Mouse (Mus musculus) hindbrain, embryonic 16.5 days (tissue): ENCODE measurements around the gene Fam76b. TPM values are rescaled to one million over a fixed set of nuclear protein-coding genes. Genes with fewer than 3 reads are reported as not detected.
A peak's percentile ranks its signal among the peaks of the same experiment; 100 is the strongest.

Experiments
- ATAC-seq: fragments of 200-750 bp; cut with Nextera tagmentation; 2 replicates; pipeline ENCODE4 v1.8.0; 2017; ENCODE audit warnings: moderate TSS enrichment, moderate library complexity
- H3K27ac ChIP-seq: fragments of 300-500 bp; sonication (generic); 2 replicates; pipeline ENCODE4 v1.5.1; 2014; ENCODE audit warnings: low read depth, mild to moderate bottlenecking, control low read depth, low read length, moderate library complexity
- H3K27me3 ChIP-seq: fragments of 300-500 bp; sonication (generic); replicated peaks from 2 replicates; pipeline ENCODE4 v1.6.1; 2014; ENCODE audit warnings: low read length; ENCODE audit not compliant: control insufficient read depth, insufficient read depth
- H3K36me3 ChIP-seq: fragments of 300-500 bp; sonication (generic); 2 replicates; pipeline ENCODE4 v1.6.1; 2014; ENCODE audit warnings: mild to moderate bottlenecking, low read length, moderate library complexity, mixed read lengths; ENCODE audit not compliant: control insufficient read depth, insufficient read depth
- H3K4me1 ChIP-seq: fragments of 300-500 bp; sonication (generic); 2 replicates; pipeline ENCODE4 v1.6.1; 2014; ENCODE audit warnings: low read depth, low read length; ENCODE audit not compliant: control insufficient read depth, insufficient read depth
- H3K4me2 ChIP-seq: fragments of 300-500 bp; sonication (generic); 2 replicates; pipeline ENCODE4 v1.6.1; 2014; ENCODE audit warnings: mild to moderate bottlenecking, low read length, control low read depth, moderate library complexity
- H3K4me3 ChIP-seq: fragments of 300-500 bp; sonication (generic); 2 replicates; pipeline ENCODE4 v1.5.1; 2014; ENCODE audit warnings: mild to moderate bottlenecking, low read length, control low read depth, moderate library complexity
- H3K9ac ChIP-seq: fragments of 300-500 bp; sonication (generic); 2 replicates; pipeline ENCODE4 v1.6.1; 2014; ENCODE audit warnings: low read depth, mild to moderate bottlenecking, control low read depth, low read length, moderate library complexity
- H3K9me3 ChIP-seq: fragments of 300-500 bp; sonication (generic); 2 replicates; pipeline ENCODE4 v1.6.1; 2014; ENCODE audit warnings: mild to moderate bottlenecking, low read length, moderate library complexity; ENCODE audit not compliant: control insufficient read depth
- WGBS: fragments of 180-500 bp; shearing (Covaris S2); extraction: QIAGEN DNeasy Blood & Tissue Kit; methylation state at CpG from one replicate; pipeline ENCODE4 v1.1.7; 2014; 5-methylcytosine and 5-hydroxymethylcytosine counted together
- polyA plus RNA-seq: library from polyadenylated mRNA; unstranded; fragments of >200 nt; fragmentation: Nextera tagmentation; extraction: Ambion mirVana; gene quantifications from 2 replicates; pipeline ENCODE4 v1.2.1, GENCODE M21; 2015

The Fam76b gene
- polyA plus RNA-seq, 1 experiment from 2014 or later: 14.8 TPM

DNA sequence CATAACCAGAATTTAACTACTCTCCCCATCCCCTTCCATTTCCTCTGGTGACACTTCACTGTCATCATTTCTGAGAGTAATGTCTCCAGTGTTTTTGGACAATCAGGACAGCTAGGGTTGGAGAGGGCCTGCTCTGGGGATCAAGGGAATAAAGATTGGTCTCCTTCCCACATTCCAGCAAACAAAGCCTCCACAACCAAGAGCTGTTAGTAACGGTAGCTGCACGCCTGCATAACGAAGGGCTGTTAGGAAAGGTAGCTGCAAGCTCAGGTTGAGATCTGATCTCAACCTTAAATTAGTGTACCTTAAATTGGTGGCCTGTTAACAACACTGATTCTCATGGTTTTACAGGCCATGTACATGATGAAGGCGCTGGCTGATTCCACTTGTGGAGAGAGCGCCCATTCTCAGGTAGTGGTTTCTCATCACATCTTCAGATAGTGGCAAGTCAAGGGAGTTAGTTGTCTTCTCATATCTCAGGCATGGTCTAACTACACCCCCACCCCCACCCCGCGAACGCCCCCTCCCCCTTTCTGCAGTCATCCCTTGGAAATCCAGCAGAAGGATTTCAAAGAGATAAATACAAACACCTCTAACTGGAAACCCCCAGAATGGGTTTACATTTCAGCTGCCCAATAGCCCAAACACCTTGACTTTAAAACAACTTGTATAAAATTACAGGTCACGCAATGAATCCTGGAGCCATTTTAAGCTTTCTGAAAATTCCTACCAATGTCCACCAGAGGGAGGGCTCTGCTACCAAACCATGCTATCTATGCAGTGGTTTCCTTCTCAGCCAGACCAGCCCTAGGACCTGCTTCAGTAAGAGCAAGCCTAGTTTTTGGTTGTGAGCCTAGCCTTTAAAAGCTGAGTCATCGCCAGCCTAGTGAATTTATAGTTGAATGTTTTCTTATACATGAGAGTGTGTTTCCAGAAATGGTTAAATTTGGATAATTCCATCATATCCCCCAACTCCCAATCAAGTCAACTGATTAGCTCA lies 21.3 kb downstream of the Fam76b start:
- Histone ChIP-seq H3K4me1 (no peaks in the 10 kb centered on the region), H3K4me3 (no peak overlapping the region), H3K36me3 (peaks cover 2% of the 10 kb centered on the region; the same call in 1 of the 2 replicates), H3K9ac (no peak overlapping the region), H3K27me3 (no peaks in the 10 kb centered on the region), H3K4me2 (no peak overlapping the region), H3K9me3 (no peaks in the 10 kb centered on the region), H3K27ac (no peak overlapping the region)
- peak; percentile 89 for ATAC-seq
- 84% methylated on average over 10 of the region's 10 CpGs for WGBS

DNA sequence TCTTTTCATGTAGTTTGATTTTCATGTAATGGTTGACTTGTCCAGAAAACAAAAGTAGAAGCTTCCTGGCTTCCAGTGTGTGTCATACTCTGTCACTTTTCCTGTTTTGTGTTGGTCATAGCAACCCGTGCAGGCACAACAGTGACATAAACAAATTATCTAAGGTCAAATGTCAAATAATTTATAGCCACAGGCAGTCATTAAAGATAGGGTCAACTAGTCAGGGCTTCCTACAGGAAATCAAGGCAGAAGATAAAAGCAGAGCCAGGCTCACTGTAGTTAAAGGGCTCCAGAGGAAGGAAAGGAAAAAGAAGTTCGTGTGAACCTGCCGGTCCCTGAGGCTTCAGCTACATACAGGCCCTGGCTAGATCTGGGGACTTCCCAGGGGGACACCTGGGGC lies 26.4 kb downstream of the Fam76b start:
- WGBS: 80% methylated on average over 3 of the region's 3 CpGs
- Histone ChIP-seq H3K4me2 (no peak overlapping the region), H3K4me3 (no peak overlapping the region), H3K27ac (no peak overlapping the region), H3K36me3 (no peaks in the 10 kb centered on the region), H3K27me3 (no peaks in the 10 kb centered on the region), H3K9me3 (no peaks in the 10 kb centered on the region), H3K9ac (no peak overlapping the region), H3K4me1 (no peaks in the 10 kb centered on the region)
- ATAC-seq: no peak

DNA sequence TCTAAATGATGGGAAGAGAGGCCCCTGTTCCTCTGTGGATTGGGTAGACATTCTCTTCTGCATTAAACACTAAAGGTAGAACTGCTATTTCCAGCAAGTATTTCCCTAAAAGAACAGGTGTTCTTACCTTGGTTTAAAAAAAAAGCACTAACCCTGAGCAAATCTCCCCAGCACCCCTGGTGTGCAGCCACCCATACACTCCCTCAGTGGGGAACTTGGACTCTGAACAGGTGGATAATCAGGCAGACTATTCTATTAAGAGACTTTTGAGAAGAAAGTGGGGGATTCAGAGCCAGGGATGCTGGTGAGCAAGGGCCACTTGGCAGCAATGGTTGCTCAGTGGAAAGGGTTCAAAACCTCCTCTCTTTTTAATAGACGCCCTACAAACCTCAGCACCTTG lies 28.7 kb downstream of the Fam76b start:
- WGBS: 62% methylated on average over 1 of the region's 1 CpGs

DNA sequence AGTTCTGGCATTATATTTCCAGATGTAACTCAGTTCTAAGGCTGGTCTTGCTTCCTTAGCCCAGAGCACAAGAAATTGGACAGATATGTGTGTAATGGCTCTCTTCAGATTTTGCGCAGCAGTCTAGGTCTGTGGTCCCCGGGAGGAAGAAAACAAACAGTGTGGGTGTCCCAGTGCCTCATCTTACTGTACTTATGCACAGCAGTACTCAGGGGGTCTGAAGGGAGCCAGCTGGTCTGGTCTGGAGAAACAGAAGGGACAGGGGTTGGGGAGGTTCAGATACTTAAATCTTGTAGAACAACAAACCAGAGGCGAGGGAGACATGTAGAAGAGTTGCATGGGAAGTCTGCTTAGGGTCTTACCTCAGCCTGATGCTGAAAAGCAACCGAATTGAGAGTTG lies 29.3 kb downstream of the Fam76b start:
- WGBS: 87% methylated on average over 4 of the region's 4 CpGs
- Histone ChIP-seq H3K27me3 (no peaks in the 10 kb centered on the region), H3K9ac (no peak overlapping the region), H3K27ac (no peak overlapping the region), H3K36me3 (no peaks in the 10 kb centered on the region), H3K4me1 (no peaks in the 10 kb centered on the region), H3K9me3 (no peaks in the 10 kb centered on the region), H3K4me2 (no peak overlapping the region), H3K4me3 (no peak overlapping the region)
- no peak for ATAC-seq

More for the DNA sequence above, 28.7 kb downstream of the Fam76b start:
- H3K4me3 ChIP-seq: no peak overlapping the region
- no peaks in the 10 kb centered on the region for H3K9me3 ChIP-seq
- ATAC-seq: no peak
- no peak overlapping the region for H3K9ac ChIP-seq
- H3K27me3 ChIP-seq: no peaks in the 10 kb centered on the region
- no peaks in the 10 kb centered on the region for H3K36me3 ChIP-seq
- no peak overlapping the region for H3K27ac ChIP-seq
- H3K4me1 ChIP-seq: no peaks in the 10 kb centered on the region
- H3K4me2 ChIP-seq: no peak overlapping the region

DNA sequence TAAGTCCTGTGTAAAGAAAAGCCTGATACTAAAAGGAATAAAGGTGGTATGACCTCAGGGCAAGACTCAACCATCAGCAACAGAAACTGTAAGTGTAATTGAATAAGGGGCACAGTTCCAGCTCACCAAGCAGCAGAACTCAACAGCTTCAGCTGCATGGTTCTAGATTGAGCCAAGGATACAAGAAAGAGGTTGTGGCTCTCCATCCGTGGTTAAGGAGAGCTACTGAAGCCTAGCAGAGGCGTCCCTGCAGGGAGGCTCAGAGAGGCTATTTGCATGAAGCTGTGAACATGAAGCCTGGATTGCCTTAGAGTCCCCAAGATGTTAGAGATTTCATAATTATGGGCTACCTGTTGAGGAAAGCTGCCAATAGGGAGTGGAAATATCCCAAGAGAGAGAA lies 40.1 kb downstream of the Fam76b start:
- H3K27me3 ChIP-seq: no peaks in the 10 kb centered on the region
- H3K9ac ChIP-seq: no peak overlapping the region
- H3K4me3 ChIP-seq: no peak overlapping the region
- ATAC-seq: no peak
- H3K4me2 ChIP-seq: no peak overlapping the region
- H3K36me3 ChIP-seq: no peaks in the 10 kb centered on the region
- WGBS: 53% methylated on average over 2 of the region's 2 CpGs
- no peaks in the 10 kb centered on the region for H3K9me3 ChIP-seq
- H3K4me1 ChIP-seq: no peaks in the 10 kb centered on the region
- no peak overlapping the region for H3K27ac ChIP-seq

DNA sequence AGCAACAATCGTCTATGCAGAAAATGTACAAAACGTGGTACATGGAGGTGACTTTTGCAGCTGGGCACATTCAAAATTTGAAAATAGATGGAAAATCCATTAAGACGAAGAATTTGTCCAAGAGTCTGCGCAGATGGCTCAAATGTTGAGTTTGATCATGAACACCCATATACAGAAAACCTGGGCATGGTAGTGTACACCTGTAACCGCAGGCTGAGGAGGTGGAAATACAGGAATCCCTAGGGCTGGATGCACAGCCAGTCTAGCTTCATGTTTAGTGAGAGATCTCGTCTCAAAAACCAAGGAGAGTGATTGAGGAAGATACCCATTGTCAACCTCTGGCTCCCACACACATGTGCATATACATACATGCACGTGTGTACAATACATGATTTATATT lies 44.1 kb downstream of the Fam76b start:
- no peaks in the 10 kb centered on the region for H3K4me1 ChIP-seq
- no peaks in the 10 kb centered on the region for H3K9me3 ChIP-seq
- H3K4me2 ChIP-seq: no peak overlapping the region
- no peak overlapping the region for H3K4me3 ChIP-seq
- 87% methylated on average over 7 of the region's 7 CpGs for WGBS
- ATAC-seq: no peak
- no peaks in the 10 kb centered on the region for H3K27me3 ChIP-seq
- H3K36me3 ChIP-seq: no peaks in the 10 kb centered on the region
- no peak overlapping the region for H3K9ac ChIP-seq
- no peak overlapping the region for H3K27ac ChIP-seq

DNA sequence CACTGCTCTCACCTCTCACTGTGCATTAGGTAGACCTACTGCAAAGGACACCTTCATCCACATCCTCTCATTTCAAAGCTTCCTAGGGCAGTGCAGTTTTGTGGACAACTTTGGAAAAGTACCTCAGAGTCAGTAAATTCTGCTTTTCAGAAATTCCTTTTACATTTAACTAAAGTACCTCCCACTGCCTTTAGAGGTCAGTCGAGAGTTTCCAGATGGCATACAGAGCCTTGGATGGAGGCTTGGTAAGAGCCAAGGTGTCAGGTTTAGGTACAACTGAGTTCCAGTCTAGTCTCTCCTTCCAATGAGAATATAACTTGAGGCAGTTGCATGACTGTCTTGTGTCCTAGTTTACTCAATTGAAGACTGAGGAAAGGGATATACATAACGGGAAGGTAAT lies 46.8 kb downstream of the Fam76b start:
- Histone ChIP-seq H3K9ac (no peak overlapping the region), H3K27me3 (no peaks in the 10 kb centered on the region), H3K27ac (no peak overlapping the region), H3K4me3 (no peak overlapping the region), H3K4me2 (no peak overlapping the region), H3K4me1 (no peaks in the 10 kb centered on the region), H3K36me3 (no peaks in the 10 kb centered on the region), H3K9me3 (no peaks in the 10 kb centered on the region)
- WGBS: 53% methylated on average over 2 of the region's 2 CpGs
- ATAC-seq: no peak

DNA sequence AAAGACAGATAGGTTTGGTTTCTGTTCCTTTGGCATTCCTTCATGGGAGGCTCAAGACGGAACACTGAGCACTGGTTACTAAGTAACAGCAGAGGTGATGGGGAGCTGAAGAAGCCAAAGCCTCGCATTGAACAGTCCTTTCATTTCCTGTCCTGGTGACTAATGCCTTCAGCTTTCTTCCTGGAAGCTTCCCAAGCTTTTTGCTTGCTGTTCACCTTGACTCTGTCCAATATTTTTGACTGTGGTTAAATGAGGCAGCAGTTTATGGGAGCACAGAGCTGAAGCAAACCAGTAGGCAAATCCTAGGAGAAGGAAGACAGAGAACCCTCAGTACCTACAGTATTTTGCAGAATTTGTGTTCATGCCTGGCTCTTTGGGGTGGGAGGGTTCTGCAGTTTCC lies 47.8 kb downstream of the Fam76b start:
- Histone ChIP-seq H3K9ac (no peak overlapping the region), H3K27ac (no peak overlapping the region), H3K27me3 (no peaks in the 10 kb centered on the region), H3K9me3 (no peaks in the 10 kb centered on the region), H3K4me1 (no peaks in the 10 kb centered on the region), H3K4me2 (no peak overlapping the region), H3K36me3 (no peaks in the 10 kb centered on the region), H3K4me3 (no peak overlapping the region)
- no peak for ATAC-seq
- WGBS: 59% methylated on average over 2 of the region's 2 CpGs

DNA sequence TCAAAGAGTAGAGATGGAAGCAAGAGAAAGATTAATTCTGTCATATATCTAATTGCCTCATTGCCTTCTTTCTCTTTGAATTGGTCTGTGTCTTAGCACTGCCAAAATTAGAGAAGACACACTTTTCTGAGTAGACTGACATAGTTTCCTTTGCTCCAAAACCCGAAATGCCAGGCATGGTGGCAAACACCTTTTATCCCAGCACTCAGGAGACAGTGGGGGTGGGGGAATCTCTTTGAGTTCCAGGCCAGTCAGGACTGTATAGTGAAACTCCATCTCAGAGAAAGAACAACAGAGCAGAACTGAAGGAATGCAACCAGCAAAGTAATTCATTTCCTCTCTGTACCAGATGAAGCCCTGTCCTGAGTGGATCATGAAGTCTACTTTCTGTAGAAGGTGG lies 53.2 kb downstream of the Fam76b start:
- Histone ChIP-seq H3K9ac (no peak overlapping the region), H3K4me3 (no peak overlapping the region), H3K36me3 (no peaks in the 10 kb centered on the region), H3K4me2 (no peak overlapping the region), H3K27ac (no peak overlapping the region), H3K4me1 (no peaks in the 10 kb centered on the region), H3K27me3 (no peaks in the 10 kb centered on the region), H3K9me3 (no peaks in the 10 kb centered on the region)
- ATAC-seq: no peak
- WGBS: 58% methylated on average over 1 of the region's 1 CpGs
